ENCODE assay signal across 11 mouse cellular contexts in genomic region chr9:35439754-35440153, GRCm38 (mm10).
"Had no signal": no experiment of that assay in that cellular context is flagged by ENCODE, and none has a peak within 500 bp of the region (broad histone marks: within the 10 kb centered on the region; RNA-seq: fewer than 3 reads in every experiment).

No protein-coding gene starts in this region.

- DNase-seq: kidney, adult 2 months; kidney, postnatal 25 days; liver, embryonic 13.5 days; lung, adult 2 months; lung, postnatal 14 days; lung, postnatal 4 days; midbrain, embryonic 14.5 days; thymus, postnatal 25 days had no signal

- H3K4me3 ChIP-seq: liver, embryonic 13.5 days; neural tube, embryonic 12.5 days; neural tube, embryonic 15.5 days had no signal

- H3K27ac ChIP-seq: kidney, postnatal 0 days; liver, embryonic 13.5 days; neural tube, embryonic 12.5 days; neural tube, embryonic 15.5 days had no signal
